Mouse (Mus musculus) lung, postnatal 0 days (tissue): ENCODE measurements around the gene Prkcz. TPM values are rescaled to one million over a fixed set of nuclear protein-coding genes. Genes with fewer than 3 reads are reported as not detected.

ENCODE experiments used
- ATAC-seq: fragments of 200-750 bp; cut with Nextera tagmentation; 2 replicates; pipeline ENCODE4 v1.8.0; 2017; ENCODE audit warnings: moderate library complexity
- DNase-seq: peaks from one replicate; pipeline ENCODE4 v3.0.0-alpha.2; 2016; ENCODE audit warnings: low spot score
- H3K27ac ChIP-seq: fragments of 300-500 bp; sonication (generic); 2 replicates; pipeline ENCODE4 v1.5.1; 2014; ENCODE audit warnings: antibody characterized with exemption, mild to moderate bottlenecking, low read length, mixed read lengths
- H3K27me3 ChIP-seq: fragments of 300-500 bp; sonication (generic); replicated peaks from 2 replicates; pipeline ENCODE4 v1.6.1; 2014; ENCODE audit warnings: low read length, mixed read lengths; ENCODE audit not compliant: insufficient read depth
- H3K36me3 ChIP-seq: fragments of 300-500 bp; sonication (generic); 2 replicates; pipeline ENCODE4 v1.6.1; 2014; ENCODE audit warnings: low read length, mixed read lengths; ENCODE audit not compliant: insufficient read depth
- H3K4me1 ChIP-seq: fragments of 300-500 bp; sonication (generic); 2 replicates; pipeline ENCODE4 v1.6.1; 2014; ENCODE audit warnings: antibody characterized with exemption, low read depth, low read length, mixed read lengths; ENCODE audit not compliant: insufficient read depth
- H3K4me2 ChIP-seq: fragments of 300-500 bp; sonication (generic); replicated peaks from 2 replicates; pipeline ENCODE4 v1.6.1; 2014; ENCODE audit warnings: low read depth, mild to moderate bottlenecking, low read length, moderate library complexity, mixed read lengths
- H3K4me3 ChIP-seq: fragments of 300-500 bp; sonication (generic); 2 replicates; pipeline ENCODE4 v1.5.1; 2014; ENCODE audit warnings: low read depth, low read length
- H3K9ac ChIP-seq: fragments of 300-500 bp; sonication (generic); replicated peaks from 2 replicates; pipeline ENCODE4 v1.6.1; 2014; ENCODE audit warnings: low read depth, mild to moderate bottlenecking
- H3K9me3 ChIP-seq: fragments of 300-500 bp; sonication (generic); 2 replicates; pipeline ENCODE4 v1.6.1; 2016; ENCODE audit warnings: low read length, mixed read lengths
- CTCF ChIP-seq: IDR thresholded peaks from 2 replicates; pipeline ENCODE4 v1.5.1; 2016; ENCODE audit warnings: antibody characterized with exemption, mild to moderate bottlenecking
- EP300 ChIP-seq: IDR thresholded peaks from 2 replicates; pipeline ENCODE4 v1.6.1; 2016; ENCODE audit warnings: antibody characterized with exemption, mild to moderate bottlenecking, control low read depth
- WGBS: fragments of 180-500 bp; shearing (Covaris S2); extraction: QIAGEN DNeasy Blood & Tissue Kit; methylation state at CpG from one replicate; pipeline ENCODE4 v1.1.7; 2014; 5-methylcytosine and 5-hydroxymethylcytosine counted together
- polyA plus RNA-seq: library from polyadenylated mRNA; unstranded; fragments of >200 nt; fragmentation: Nextera tagmentation; extraction: Ambion mirVana; gene quantifications from 2 replicates; pipeline ENCODE4 v1.2.1, GENCODE M21; 2015

The Prkcz gene
- polyA plus RNA-seq, 1 experiment from 2014 or later, result 23.4 TPM

DNA sequence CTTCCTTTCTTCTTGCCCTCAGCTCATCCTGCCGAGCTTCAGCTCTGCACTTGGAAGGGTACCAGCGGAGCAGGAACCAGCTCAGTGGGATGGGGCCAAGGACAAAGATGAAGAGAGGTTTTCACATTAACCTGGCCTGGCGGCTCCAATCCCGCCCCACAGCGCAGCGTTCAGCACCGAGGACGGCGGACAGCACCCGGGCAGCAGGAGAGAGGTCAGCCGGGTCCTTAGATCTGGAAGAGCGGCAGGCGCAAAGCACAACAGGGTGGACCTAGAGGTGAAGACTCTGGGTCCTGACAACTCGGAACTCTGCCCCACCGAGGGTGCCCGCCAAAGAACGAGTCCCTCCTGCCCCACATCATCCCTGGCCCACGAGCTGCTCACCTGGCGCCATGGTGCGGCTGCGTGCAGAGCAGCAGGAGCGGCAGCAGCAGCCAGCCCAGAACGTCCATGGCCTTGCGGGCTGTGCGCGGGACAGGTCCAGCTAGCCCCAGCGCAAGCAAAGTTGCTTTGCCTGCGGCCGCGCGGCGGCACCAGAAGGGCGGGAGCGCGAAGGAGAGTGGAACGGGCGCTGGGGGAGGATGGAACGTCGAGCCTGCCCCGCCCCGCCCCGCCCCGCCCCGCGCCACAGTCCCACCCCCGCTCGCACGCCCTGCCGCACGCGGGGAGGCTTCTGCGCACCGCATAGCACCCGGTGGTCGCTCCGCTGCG, 36.5 kb upstream of the Prkcz start, which contains the start of gene Gabrd:
TSS of gene Gabrd (minus strand) at position 602 of the 711 bp plus-strand sequence.
- H3K9me3 ChIP-seq, result no peaks in the 10 kb centered on the region
- H3K4me1 ChIP-seq, result 0 out of 2 replicates have a peak, but pooled peaks cover 3% of the 10 kb centered on the region
- peak within 1 kb of the TSS; percentile 15; the same call in 1 of the 2 replicates for H3K4me3 ChIP-seq
- no peaks in the 10 kb centered on the region for H3K36me3 ChIP-seq
- DNase-seq, result peak; percentile 40
- peak within 1 kb of the TSS; percentile 51 for H3K4me2 ChIP-seq
- WGBS, result 3% methylated on average over 40 of the region's 57 CpGs
- peak; percentile 70 for ATAC-seq
- no peak within 1 kb of the TSS for H3K9ac ChIP-seq
- no peak for TF ChIP-seq EP300
- no peak for TF ChIP-seq CTCF
- peaks cover 9% of the 10 kb centered on the region; the same call in 1 of the 2 replicates for H3K27me3 ChIP-seq
- H3K27ac ChIP-seq, result no peak within 1 kb of the TSS

- DNase-seq (no peak), ATAC-seq (no peak)
- H3K4me2 ChIP-seq, result no peak overlapping the region
- H3K9me3 ChIP-seq, result no peaks in the 10 kb centered on the region
- no peak overlapping the region for H3K27ac ChIP-seq
- no peak overlapping the region for H3K9ac ChIP-seq
- H3K36me3 ChIP-seq, result no peaks in the 10 kb centered on the region
- H3K4me1 ChIP-seq, result 0 out of 2 replicates have a peak, but pooled peaks cover 3% of the 10 kb centered on the region
- 77% methylated on average over 4 of the region's 4 CpGs for WGBS
- H3K27me3 ChIP-seq, result peaks cover 9% of the 10 kb centered on the region; the same call in 1 of the 2 replicates
- TF ChIP-seq CTCF, result no peak
- TF ChIP-seq EP300, result no peak
- H3K4me3 ChIP-seq, result no peak overlapping the region
These were observed 35.6 kb upstream of the Prkcz start for GRCm38 (mm10) chr4:155396751-155397150.

- H3K4me2 ChIP-seq, result no peak overlapping the region
- H3K4me1 ChIP-seq, result 0 out of 2 replicates have a peak, but pooled peaks cover 3% of the 10 kb centered on the region
- no peak for TF ChIP-seq CTCF
- TF ChIP-seq EP300, result no peak
- H3K36me3 ChIP-seq, result no peaks in the 10 kb centered on the region
- peaks cover 9% of the 10 kb centered on the region; the same call in 1 of the 2 replicates for H3K27me3 ChIP-seq
- ATAC-seq (no peak), DNase-seq (no peak)
- no peak overlapping the region for H3K9ac ChIP-seq
- H3K27ac ChIP-seq, result no peak overlapping the region
- no peaks in the 10 kb centered on the region for H3K9me3 ChIP-seq
- no peak overlapping the region for H3K4me3 ChIP-seq
- whole genome bisulfite sequencing, result 84% methylated on average over 5 of the region's 5 CpGs
These were observed 34.3 kb upstream of the Prkcz start for GRCm38 (mm10) chr4:155395471-155395870.

DNA sequence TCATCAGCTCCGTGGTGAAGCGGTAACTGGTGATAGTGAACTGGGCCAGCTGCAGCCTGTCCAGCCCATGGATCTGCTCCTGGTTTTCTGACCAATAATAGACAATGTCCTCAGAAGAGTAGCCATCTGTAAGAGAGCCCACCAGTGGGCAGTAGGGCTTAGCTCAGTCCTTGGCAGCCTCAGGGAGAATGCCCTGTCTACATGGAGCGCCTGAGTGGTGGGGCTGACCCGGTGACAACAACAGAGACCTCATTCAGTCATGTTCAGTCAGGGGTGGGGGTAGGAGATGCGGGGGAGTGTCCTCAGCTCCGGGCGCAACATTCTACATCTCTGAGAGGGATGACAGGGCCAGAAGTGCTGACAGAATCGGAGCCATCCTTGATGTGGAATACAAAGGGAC, 26.0 kb upstream of the Prkcz start:
- Histone ChIP-seq H3K4me1 (no peaks in the 10 kb centered on the region), H3K36me3 (no peaks in the 10 kb centered on the region), H3K9ac (no peak overlapping the region), H3K4me2 (no peak overlapping the region), H3K4me3 (no peak overlapping the region), H3K27ac (no peak overlapping the region), H3K9me3 (no peaks in the 10 kb centered on the region), H3K27me3 (no peaks in the 10 kb centered on the region)
- no peak for TF ChIP-seq CTCF
- TF ChIP-seq EP300, result no peak
- DNase-seq, result no peak
- WGBS, result 74% methylated on average over 8 of the region's 8 CpGs
- no peak for ATAC-seq

GRCm38 (mm10) chr4:155383326-155383725, 22.2 kb upstream of the Prkcz start:
- Histone ChIP-seq H3K9me3 (no peaks in the 10 kb centered on the region), H3K4me1 (no peaks in the 10 kb centered on the region), H3K36me3 (no peaks in the 10 kb centered on the region), H3K4me3 (no peak overlapping the region), H3K9ac (no peak overlapping the region), H3K27ac (no peak overlapping the region), H3K27me3 (no peaks in the 10 kb centered on the region), H3K4me2 (no peak overlapping the region)
- no peak for TF ChIP-seq CTCF
- no peak for TF ChIP-seq EP300
- DNase-seq (no peak), ATAC-seq (no peak)
- WGBS, result 51% methylated on average over 4 of the region's 4 CpGs

DNA sequence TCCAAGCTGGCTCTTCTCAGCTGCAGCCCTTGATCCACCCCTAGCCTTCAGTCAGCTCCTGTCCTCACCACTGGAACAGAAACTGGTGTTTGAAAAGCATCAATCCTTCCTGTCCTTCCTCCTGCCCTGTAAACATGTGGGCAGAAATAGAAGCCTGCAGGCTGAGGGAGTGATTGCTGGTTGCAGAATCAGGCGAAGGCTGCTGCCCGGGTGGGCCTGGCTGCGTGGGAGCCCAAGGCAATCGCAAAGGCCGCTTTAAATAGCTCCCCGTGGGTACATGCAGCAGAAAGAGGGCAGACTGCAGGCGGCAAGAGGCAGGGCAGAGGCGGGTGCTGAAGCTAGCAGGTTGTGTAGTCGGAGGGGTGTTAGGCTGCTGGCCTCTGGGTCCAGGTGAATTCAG, 21.6 kb upstream of the Prkcz start:
- WGBS, result 25% methylated on average over 9 of the region's 9 CpGs
- no peaks in the 10 kb centered on the region for H3K4me1 ChIP-seq
- TF ChIP-seq CTCF (no peak), EP300 (no peak)
- H3K27me3 ChIP-seq, result no peaks in the 10 kb centered on the region
- H3K36me3 ChIP-seq, result no peaks in the 10 kb centered on the region
- no peak overlapping the region for H3K4me3 ChIP-seq
- H3K27ac ChIP-seq, result no peak overlapping the region
- no peak overlapping the region for H3K4me2 ChIP-seq
- no peak for ATAC-seq
- no peaks in the 10 kb centered on the region for H3K9me3 ChIP-seq
- H3K9ac ChIP-seq, result no peak overlapping the region
- no peak for DNase-seq
